Mouse (Mus musculus): ENCODE measurements at regions not wholly inside any gene's neighbourhood (a gene's known extent, or its start where the extent isn't known, plus 50 kb on each side); places are given as distances from the start of the nearest gene placed in this dataset.

- Histone ChIP-seq H3K27ac (ENCODE audit: insufficient read depth, low read depth, low read length) (no peak overlapping the region), H3K4me3 (ENCODE audit: low read depth, low read length) (no peak overlapping the region), H3K36me3 (ENCODE audit: control insufficient read depth, insufficient read depth, low read length) (no peaks in the 10 kb centered on the region), H3K4me1 (ENCODE audit: control insufficient read depth, insufficient read depth, insufficient read length, low read length) (peaks cover 3% of the 10 kb centered on the region; the same call in 1 of the 2 replicates), H3K27me3 (ENCODE audit: control insufficient read depth, insufficient read depth, low read length) (no peaks in the 10 kb centered on the region)
- TF ChIP-seq CTCF (IDR thresholded peaks at IDR 0.05; ENCODE audit: extremely low read depth, insufficient read length, insufficient replicate concordance, low read depth, low read length) (no peak), POLR2A (IDR thresholded peaks at IDR 0.05; ENCODE audit: low read depth, low read length) (no peak)
- 86% methylated on average over 4 of the region's 4 CpGs for WGBS
Observed at GRCm38 (mm10) chr1:193541281-193541680, 171.2 kb upstream of the Camk1g start.

GRCm38 (mm10) chr1:193540486-193540885, 170.4 kb upstream of the Camk1g start:
- Histone ChIP-seq H3K27ac (ENCODE audit: insufficient read depth, low read depth, low read length) (no peak overlapping the region), H3K4me1 (ENCODE audit: control insufficient read depth, insufficient read depth, insufficient read length, low read length) (peaks cover 3% of the 10 kb centered on the region; the same call in 1 of the 2 replicates), H3K4me3 (ENCODE audit: low read depth, low read length) (no peak overlapping the region), H3K36me3 (ENCODE audit: control insufficient read depth, insufficient read depth, low read length) (no peaks in the 10 kb centered on the region), H3K27me3 (ENCODE audit: control insufficient read depth, insufficient read depth, low read length) (no peaks in the 10 kb centered on the region)
- TF ChIP-seq CTCF (IDR thresholded peaks at IDR 0.05; ENCODE audit: extremely low read depth, insufficient read length, insufficient replicate concordance, low read depth, low read length) (no peak), POLR2A (IDR thresholded peaks at IDR 0.05; ENCODE audit: low read depth, low read length) (no peak)
- 66% methylated on average over 5 of the region's 5 CpGs for WGBS

- WGBS, result 80% methylated on average over 6 of the region's 6 CpGs
- peaks cover 3% of the 10 kb centered on the region; the same call in 1 of the 2 replicates for H3K4me1 ChIP-seq (ENCODE audit: control insufficient read depth, insufficient read depth, insufficient read length, low read length)
- H3K4me3 ChIP-seq (ENCODE audit: low read depth, low read length), result no peak overlapping the region
- TF ChIP-seq POLR2A (IDR thresholded peaks at IDR 0.05; ENCODE audit: low read depth, low read length) (no peak), CTCF (IDR thresholded peaks at IDR 0.05; ENCODE audit: extremely low read depth, insufficient read length, insufficient replicate concordance, low read depth, low read length) (no peak)
- no peaks in the 10 kb centered on the region for H3K36me3 ChIP-seq (ENCODE audit: control insufficient read depth, insufficient read depth, low read length)
- no peaks in the 10 kb centered on the region for H3K27me3 ChIP-seq (ENCODE audit: control insufficient read depth, insufficient read depth, low read length)
- peak overlapping the region; percentile 49 for H3K27ac ChIP-seq (ENCODE audit: insufficient read depth, low read depth, low read length)
Observed at GRCm38 (mm10) chr1:193539261-193539660, 169.2 kb upstream of the Camk1g start.

- H3K4me3 ChIP-seq (ENCODE audit: low read depth, low read length), result no peak overlapping the region
- peak overlapping the region; percentile 49; the same call in 1 of the 2 replicates for H3K27ac ChIP-seq (ENCODE audit: insufficient read depth, low read depth, low read length)
- TF ChIP-seq CTCF (IDR thresholded peaks at IDR 0.05; ENCODE audit: extremely low read depth, insufficient read length, insufficient replicate concordance, low read depth, low read length), result no peak
- TF ChIP-seq POLR2A (IDR thresholded peaks at IDR 0.05; ENCODE audit: low read depth, low read length), result no peak
- peaks cover 2% of the 10 kb centered on the region; the same call in 1 of the 2 replicates for H3K4me1 ChIP-seq (ENCODE audit: control insufficient read depth, insufficient read depth, insufficient read length, low read length)
- 79% methylated on average over 2 of the region's 2 CpGs for WGBS
- no peaks in the 10 kb centered on the region for H3K27me3 ChIP-seq (ENCODE audit: control insufficient read depth, insufficient read depth, low read length)
- H3K36me3 ChIP-seq (ENCODE audit: control insufficient read depth, insufficient read depth, low read length), result no peaks in the 10 kb centered on the region
Observed at GRCm38 (mm10) chr1:193538425-193538824, 168.3 kb upstream of the Camk1g start.

- no peaks in the 10 kb centered on the region for H3K4me1 ChIP-seq (ENCODE audit: control insufficient read depth, insufficient read depth, insufficient read length, low read length)
- 86% methylated on average over 5 of the region's 5 CpGs for WGBS
- H3K27me3 ChIP-seq (ENCODE audit: control insufficient read depth, insufficient read depth, low read length), result no peaks in the 10 kb centered on the region
- H3K36me3 ChIP-seq (ENCODE audit: control insufficient read depth, insufficient read depth, low read length), result no peaks in the 10 kb centered on the region
- TF ChIP-seq POLR2A (IDR thresholded peaks at IDR 0.05; ENCODE audit: low read depth, low read length), result no peak
- no peak for TF ChIP-seq CTCF (IDR thresholded peaks at IDR 0.05; ENCODE audit: extremely low read depth, insufficient read length, insufficient replicate concordance, low read depth, low read length)
- no peak overlapping the region for H3K27ac ChIP-seq (ENCODE audit: insufficient read depth, low read depth, low read length)
- H3K4me3 ChIP-seq (ENCODE audit: low read depth, low read length), result no peak overlapping the region
Observed at GRCm38 (mm10) chr1:193537616-193538015, 167.5 kb upstream of the Camk1g start.

- TF ChIP-seq POLR2A (IDR thresholded peaks at IDR 0.05; ENCODE audit: low read depth, low read length) (no peak), CTCF (IDR thresholded peaks at IDR 0.05; ENCODE audit: extremely low read depth, insufficient read length, insufficient replicate concordance, low read depth, low read length) (no peak)
- H3K27ac ChIP-seq (ENCODE audit: insufficient read depth, low read depth, low read length), result no peak overlapping the region
- H3K4me3 ChIP-seq (ENCODE audit: low read depth, low read length), result no peak overlapping the region
- H3K36me3 ChIP-seq (ENCODE audit: control insufficient read depth, insufficient read depth, low read length), result no peaks in the 10 kb centered on the region
- no peaks in the 10 kb centered on the region for H3K27me3 ChIP-seq (ENCODE audit: control insufficient read depth, insufficient read depth, low read length)
- no peaks in the 10 kb centered on the region for H3K4me1 ChIP-seq (ENCODE audit: control insufficient read depth, insufficient read depth, insufficient read length, low read length)
Observed at GRCm38 (mm10) chr1:193536552-193536951, 166.5 kb upstream of the Camk1g start.

GRCm38 (mm10) chr1:193534449-193534848, 164.4 kb upstream of the Camk1g start:
- no peaks in the 10 kb centered on the region for H3K4me1 ChIP-seq (ENCODE audit: control insufficient read depth, insufficient read depth, insufficient read length, low read length)
- WGBS, result 83% methylated on average over 4 of the region's 4 CpGs
- no peaks in the 10 kb centered on the region for H3K27me3 ChIP-seq (ENCODE audit: control insufficient read depth, insufficient read depth, low read length)
- H3K27ac ChIP-seq (ENCODE audit: insufficient read depth, low read depth, low read length), result no peak overlapping the region
- no peak overlapping the region for H3K4me3 ChIP-seq (ENCODE audit: low read depth, low read length)
- TF ChIP-seq CTCF (IDR thresholded peaks at IDR 0.05; ENCODE audit: extremely low read depth, insufficient read length, insufficient replicate concordance, low read depth, low read length) (no peak), POLR2A (IDR thresholded peaks at IDR 0.05; ENCODE audit: low read depth, low read length) (no peak)
- H3K36me3 ChIP-seq (ENCODE audit: control insufficient read depth, insufficient read depth, low read length), result no peaks in the 10 kb centered on the region

All from small intestine, adult 2 months (tissue).